ENCODE assay signal across 8 mouse cellular contexts in genomic region chr11:99463155-99463554, GRCm38 (mm10). TPM values are rescaled to one million over a fixed set of nuclear protein-coding genes. Genes with fewer than 3 reads are reported as not detected.
DNase-seq lines count a peak whose midpoint lies in the region; TF ChIP-seq lines count a peak whose summit lies in the region.
"Had no signal": no experiment of that assay in that cellular context is flagged by ENCODE, and none has a peak within 500 bp of the region (broad histone marks: within the 10 kb centered on the region; RNA-seq: fewer than 3 reads in every experiment).

No protein-coding gene starts in this region.

- H3K4me3 ChIP-seq in liver, adult 2 months (ENCODE audit: insufficient read depth, low read depth, low read length) = no peak overlapping the region
- H3K4me3 ChIP-seq: limb, embryonic 12.5 days had no signal

- no peaks in the 10 kb centered on the region for H3K36me3 ChIP-seq in liver, adult 2 months (ENCODE audit: control insufficient read depth, insufficient read depth, low read length)
- H3K36me3 ChIP-seq: limb, embryonic 12.5 days had no signal

- no peaks in the 10 kb centered on the region for H3K79me2 ChIP-seq in liver, adult 2 months (ENCODE audit: control insufficient read depth, insufficient read depth, low read length)

- H3K27me3 ChIP-seq in liver, adult 2 months (ENCODE audit: control insufficient read depth, insufficient read depth, low read length) = peaks cover 5% of the 10 kb centered on the region; the same call in 1 of the 2 replicates

- peak; percentile 68 for DNase-seq in 3T3-L1 (ENCODE audit: low read depth, low spot score)
- DNase-seq in B cell, adult 2 months = peak; percentile 55 to 61
- peak; percentile 7 to 27 for DNase-seq in adrenal gland, postnatal 4 days (ENCODE audit: low spot score in 2 of 2)
- peak; percentile 34 for DNase-seq in fibroblast of lung, adult 2 months (ENCODE audit: low read depth)
- peak; percentile 80 for DNase-seq in kidney, adult 9 months
- peak; percentile 59 for DNase-seq in liver, adult 2 months (ENCODE audit: extremely low read depth, low read depth, low spot score)
- peak; percentile 85 for DNase-seq in right cerebral cortex, postnatal 14 days

- H3K4me1 ChIP-seq in liver, adult 2 months (ENCODE audit: control insufficient read depth, insufficient read depth, low read length) = no peaks in the 10 kb centered on the region; the same call in 1 of the 2 replicates
- H3K4me1 ChIP-seq: limb, embryonic 12.5 days had no signal

- no peak overlapping the region for H3K9ac ChIP-seq in liver, adult 2 months (ENCODE audit: low read depth, low read length)
- H3K9ac ChIP-seq: limb, embryonic 12.5 days had no signal

- no peak overlapping the region for H3K27ac ChIP-seq in liver, adult 2 months (replicated peaks; ENCODE audit: insufficient read depth, low read depth, low read length)
- H3K27ac ChIP-seq: limb, embryonic 12.5 days had no signal

- 8% methylated on average over 8 of the region's 8 CpGs for whole genome bisulfite sequencing in liver, adult 2 months

- no peak for TF ChIP-seq POLR2A in liver, adult 2 months (IDR thresholded peaks at IDR 0.05; ENCODE audit: extremely low read depth, insufficient read depth, low read length)

- peak; percentile 92 for TF ChIP-seq CTCF in liver, adult 2 months (IDR thresholded peaks at IDR 0.05; ENCODE audit: low read depth, low read length)

RNA-seq across cellular contexts. Expression of gene Krt20, which starts 25.2 kb away (rescaled TPM):
- total RNA-seq in adrenal gland, postnatal 4 days (2021) = 1 to 10 TPM; 2.4 to 2.7 TPM
- total RNA-seq in liver, adult 2 months (2014; rRNA removed) = 0.09 TPM in 1 of 2 replicates, not detected in the other
- polyA plus RNA-seq in liver, adult 2 months (2012; rRNA removed) = 0.04 and 0.15 TPM in 2 replicates

RNA-seq across cellular contexts. Expression of gene Krt23, which starts 29.8 kb away (rescaled TPM):
- 1 to 10 TPM in 1 of 2 experiments, under 1 TPM in 1; 0.62 to 3.1 TPM for total RNA-seq in adrenal gland, postnatal 4 days (2021)
- total RNA-seq in liver, adult 2 months (2014; rRNA removed) = 4.0 and 6.4 TPM in 2 replicates
- 1.4 and 1.7 TPM in 2 replicates for polyA plus RNA-seq in liver, adult 2 months (2012; rRNA removed)

RNA-seq across cellular contexts. Expression of gene Krt12, which starts 41.1 kb away (rescaled TPM):
- not detected for total RNA-seq in adrenal gland, postnatal 4 days (2021)
- total RNA-seq in liver, adult 2 months (2014; rRNA removed) = not detected in 2 replicates
- polyA plus RNA-seq in liver, adult 2 months (2012; rRNA removed) = not detected in 2 replicates
- polyA plus RNA-seq: limb, embryonic 12.5 days had no signal

RNA-seq across cellular contexts. Expression of gene Krt39, which starts 58.0 kb away (rescaled TPM):
- total RNA-seq in adrenal gland, postnatal 4 days (2021) = not detected
- total RNA-seq in liver, adult 2 months (2014; rRNA removed) = not detected in 2 replicates
- polyA plus RNA-seq in liver, adult 2 months (2012; rRNA removed) = not detected in 2 replicates
- polyA plus RNA-seq: limb, embryonic 12.5 days had no signal

Comparison
In these comparisons a context has a peak if more than half of its experiments do, and no peak if none do; other contexts are left out.
1. DNase-seq: peak in every context shown above with its lines; median percentile 85 in right cerebral cortex, postnatal 14 days; 80 in kidney, adult 9 months; 68 in 3T3-L1; 59 in liver, adult 2 months; 58 in B cell, adult 2 months; 34 in fibroblast of lung, adult 2 months; 17 in adrenal gland, postnatal 4 days.